ENCODE assay signal across 18 mouse cellular contexts in genomic region chr19:58886467-58886866, GRCm38 (mm10). TPM values are rescaled to one million over a fixed set of nuclear protein-coding genes. Genes with fewer than 3 reads are reported as not detected.
A peak's percentile ranks its signal among the peaks of the same experiment; 100 is the strongest.
DNase-seq lines count a peak whose midpoint lies in the region; ATAC-seq and TF ChIP-seq lines count a peak whose summit lies in the region.
"Had no signal": no experiment of that assay in that cellular context is flagged by ENCODE, and none has a peak within 500 bp of the region (broad histone marks: within the 10 kb centered on the region; RNA-seq: fewer than 3 reads in every experiment).

No protein-coding gene starts in this region.

- no peak overlapping the region for H3K4me2 ChIP-seq in forebrain, postnatal 0 days (ENCODE audit: low read depth)
- H3K4me2 ChIP-seq in liver, embryonic 14.5 days (ENCODE audit: low read depth), result no peak overlapping the region
- no peak overlapping the region for H3K4me2 ChIP-seq in liver, embryonic 11.5 days
- H3K4me2 ChIP-seq in kidney, embryonic 16.5 days (replicated peaks; ENCODE audit: low read depth, low read length), result no peak overlapping the region

- H3K9ac ChIP-seq in forebrain, postnatal 0 days, result no peak overlapping the region
- H3K9ac ChIP-seq in liver, embryonic 14.5 days (replicated peaks), result no peak overlapping the region
- no peak overlapping the region for H3K9ac ChIP-seq in liver, embryonic 11.5 days (ENCODE audit: low read depth, low read length)
- no peak overlapping the region for H3K9ac ChIP-seq in kidney, embryonic 16.5 days (replicated peaks; ENCODE audit: low read length)

- no peak overlapping the region for H3K4me3 ChIP-seq in forebrain, postnatal 0 days (ENCODE audit: low read depth, low read length)
- no peak overlapping the region for H3K4me3 ChIP-seq in forebrain, embryonic 10.5 days
- H3K4me3 ChIP-seq in liver, embryonic 14.5 days (ENCODE audit: insufficient read depth in 1 of 2, low read depth in 2 of 2, low read length in 2 of 2), result no peak overlapping the region
- H3K4me3 ChIP-seq in liver, embryonic 11.5 days (ENCODE audit: low read depth, low read length), result no peak overlapping the region
- H3K4me3 ChIP-seq in bone marrow macrophage, adult 2 months (ENCODE audit: insufficient read depth, low read length), result no peak overlapping the region
- no peak overlapping the region for H3K4me3 ChIP-seq in kidney, embryonic 16.5 days (ENCODE audit: low read length)
- H3K4me3 ChIP-seq: erythroblast, embryonic 14.5 days had no signal

- TF ChIP-seq CTCF in forebrain, postnatal 0 days (IDR thresholded peaks at IDR 0.05; ENCODE audit: low read depth), result peak; percentile 30; the same call in 1 of the 2 replicates
- TF ChIP-seq CTCF in liver, embryonic 14.5 days (IDR thresholded peaks at IDR 0.05; ENCODE audit: low read depth), result peak; percentile 48
- TF ChIP-seq CTCF in bone marrow macrophage, adult 2 months (IDR thresholded peaks at IDR 0.05; ENCODE audit: low read depth, low read length), result peak; percentile 48

- 72% methylated on average over 7 of the region's 7 CpGs for WGBS in forebrain, postnatal 0 days
- WGBS in forebrain, embryonic 10.5 days, result 66% methylated on average over 7 of the region's 7 CpGs
- 47% methylated on average over 7 of the region's 7 CpGs for WGBS in liver, embryonic 14.5 days (ENCODE audit: insufficient replicate concordance)
- WGBS in liver, embryonic 11.5 days, result 60% methylated on average over 7 of the region's 7 CpGs
- WGBS in kidney, embryonic 16.5 days, result 67% methylated on average over 7 of the region's 7 CpGs

- no peak for TF ChIP-seq POLR2A in bone marrow macrophage, adult 2 months (IDR thresholded peaks at IDR 0.05; ENCODE audit: borderline replicate concordance, low read depth, low read length)

- ATAC-seq in forebrain, postnatal 0 days, result no peak
- no peak for ATAC-seq in liver, embryonic 14.5 days (ENCODE audit: insufficient read depth)
- no peak for ATAC-seq in liver, embryonic 11.5 days (replicated peaks; ENCODE audit: low FRiP score)
- no peak for ATAC-seq in kidney, embryonic 16.5 days (ENCODE audit: low FRiP score, low TSS enrichment)
- ATAC-seq: inflammation-experienced regulatory T-cells, adult 6 months had no signal

- no peaks in the 10 kb centered on the region for H3K27me3 ChIP-seq in forebrain, postnatal 0 days (ENCODE audit: insufficient read depth, low read length)
- H3K27me3 ChIP-seq in forebrain, embryonic 10.5 days (ENCODE audit: poor library complexity, severe bottlenecking), result no peaks in the 10 kb centered on the region
- no peaks in the 10 kb centered on the region for H3K27me3 ChIP-seq in liver, embryonic 14.5 days (ENCODE audit: control insufficient read depth, insufficient read depth, low read length)
- H3K27me3 ChIP-seq in liver, embryonic 11.5 days (replicated peaks; ENCODE audit: control insufficient read depth, insufficient read depth, low read length), result no peaks in the 10 kb centered on the region
- H3K27me3 ChIP-seq in kidney, embryonic 16.5 days (ENCODE audit: insufficient read depth, low read length), result no peaks in the 10 kb centered on the region

- H3K27ac ChIP-seq in forebrain, postnatal 0 days (ENCODE audit: low read depth, low read length), result no peak overlapping the region
- H3K27ac ChIP-seq in forebrain, embryonic 10.5 days, result no peak overlapping the region
- H3K27ac ChIP-seq in liver, embryonic 14.5 days, result no peak overlapping the region
- H3K27ac ChIP-seq in liver, embryonic 11.5 days (ENCODE audit: low read depth, low read length), result no peak overlapping the region
- no peak overlapping the region for H3K27ac ChIP-seq in bone marrow macrophage, adult 2 months (ENCODE audit: insufficient read depth, low read depth, low read length)
- H3K27ac ChIP-seq in kidney, embryonic 16.5 days (ENCODE audit: low read length), result no peak overlapping the region

- no peaks in the 10 kb centered on the region for H3K36me3 ChIP-seq in forebrain, postnatal 0 days (ENCODE audit: insufficient read depth)
- H3K36me3 ChIP-seq in forebrain, embryonic 10.5 days (replicated peaks), result no peaks in the 10 kb centered on the region
- no peaks in the 10 kb centered on the region for H3K36me3 ChIP-seq in liver, embryonic 14.5 days (replicated peaks; ENCODE audit: control insufficient read depth, insufficient read depth, low read depth)
- H3K36me3 ChIP-seq in liver, embryonic 11.5 days (ENCODE audit: control insufficient read depth, insufficient read depth, low read length), result no peaks in the 10 kb centered on the region
- H3K36me3 ChIP-seq in kidney, embryonic 16.5 days (ENCODE audit: insufficient read depth, low read length), result no peaks in the 10 kb centered on the region

- H3K9me3 ChIP-seq in forebrain, postnatal 0 days (ENCODE audit: low read length), result no peaks in the 10 kb centered on the region
- no peaks in the 10 kb centered on the region for H3K9me3 ChIP-seq in forebrain, embryonic 10.5 days
- no peaks in the 10 kb centered on the region for H3K9me3 ChIP-seq in liver, embryonic 14.5 days (ENCODE audit: control insufficient read depth, low read length)
- no peaks in the 10 kb centered on the region for H3K9me3 ChIP-seq in liver, embryonic 11.5 days (ENCODE audit: control insufficient read depth, low read length)
- H3K9me3 ChIP-seq in kidney, embryonic 16.5 days (ENCODE audit: low read length), result no peaks in the 10 kb centered on the region

- H3K4me1 ChIP-seq in forebrain, postnatal 0 days (ENCODE audit: insufficient read depth), result no peaks in the 10 kb centered on the region
- 0 out of 2 replicates have a peak, but pooled peaks cover 8% of the 10 kb centered on the region for H3K4me1 ChIP-seq in forebrain, embryonic 10.5 days
- no peaks in the 10 kb centered on the region for H3K4me1 ChIP-seq in liver, embryonic 14.5 days (replicated peaks; ENCODE audit: control insufficient read depth in 2 of 2, insufficient read depth in 2 of 2, low read length in 1 of 2)
- no peaks in the 10 kb centered on the region for H3K4me1 ChIP-seq in liver, embryonic 11.5 days (replicated peaks; ENCODE audit: control insufficient read depth, insufficient read depth, low read length)
- no peaks in the 10 kb centered on the region for H3K4me1 ChIP-seq in bone marrow macrophage, adult 2 months (ENCODE audit: control insufficient read depth, insufficient read depth, low read length)
- H3K4me1 ChIP-seq in kidney, embryonic 16.5 days (ENCODE audit: insufficient read depth, low read length), result peaks cover 9% of the 10 kb centered on the region

- no peak for TF ChIP-seq EP300 in liver, embryonic 14.5 days (IDR thresholded peaks at IDR 0.05; ENCODE audit: low read depth)

- DNase-seq in forebrain, postnatal 0 days, result no peak
- DNase-seq in forebrain, embryonic 10.5 days (ENCODE audit: extremely low spot score, low spot score), result no peak
- no peak for DNase-seq in liver, embryonic 14.5 days (ENCODE audit: low read depth in 3 of 3, low spot score in 3 of 3)
- DNase-seq in liver, embryonic 11.5 days (ENCODE audit: low spot score), result no peak
- peak; percentile 27 to 33 for DNase-seq in B cell, adult 2 months
- DNase-seq in ovary, postnatal 10 days (ENCODE audit: low spot score), result no peak
- DNase-seq: adrenal gland, postnatal 10 days; cerebellum, adult 18-20 months; embryo, embryonic 11 days; heart, adult 11 months; heart, postnatal 10 days; kidney, postnatal 4 days; right cerebral cortex, postnatal 25 days had no signal

RNA-seq across cellular contexts. Expression of gene Eno4, which starts 56.8 kb away (rescaled TPM):
- total RNA-seq in forebrain, postnatal 0 days (2014; rRNA removed), result 0.92 and 2.0 TPM in 2 replicates
- polyA plus RNA-seq in forebrain, postnatal 0 days (2015; fragmentation: Nextera tagmentation; extraction: Ambion mirVana), result 1.0 and 2.0 TPM in 2 replicates
- 1.3 and 1.4 TPM in 2 replicates for polyA plus RNA-seq in forebrain, embryonic 10.5 days (2016; fragmentation: Nextera tagmentation; extraction: Ambion mirVana)
- 0.02 and 0.03 TPM in 2 replicates for polyA plus RNA-seq in liver, embryonic 14.5 days (2012; rRNA removed)
- polyA plus RNA-seq in liver, embryonic 14.5 days (2014; fragmentation: Nextera tagmentation; extraction: Ambion mirVana), result not detected in 2 replicates
- polyA plus RNA-seq in liver, embryonic 11.5 days (2014; fragmentation: Nextera tagmentation; extraction: Ambion mirVana), result 0.25 and 0.49 TPM in 2 replicates
- not detected in 2 replicates for polyA plus RNA-seq in bone marrow macrophage, adult 2 months (2012; ENCODE audit: insufficient read depth, insufficient read length, missing spikeins)
- 0.64 and 0.85 TPM in 2 replicates for polyA plus RNA-seq in kidney, embryonic 16.5 days (2015; fragmentation: Nextera tagmentation; extraction: Ambion mirVana)
- total RNA-seq: neutrophil, adult 5-6 weeks had no signal
- polyA plus RNA-seq: erythroblast, embryonic 14.5 days; inflammation-experienced regulatory T-cells, adult 6 months had no signal

RNA-seq across cellular contexts. Expression of gene Hspa12a, which starts 57.0 kb away (rescaled TPM):
- total RNA-seq in forebrain, postnatal 0 days (2014; rRNA removed), result 53.7 and 75.8 TPM in 2 replicates
- 45.5 and 52.6 TPM in 2 replicates for polyA plus RNA-seq in forebrain, postnatal 0 days (2015; fragmentation: Nextera tagmentation; extraction: Ambion mirVana)
- polyA plus RNA-seq in forebrain, embryonic 10.5 days (2016; fragmentation: Nextera tagmentation; extraction: Ambion mirVana), result 5.7 and 7.2 TPM in 2 replicates
- 0.25 and 0.32 TPM in 2 replicates for polyA plus RNA-seq in liver, embryonic 14.5 days (2012; rRNA removed)
- polyA plus RNA-seq in liver, embryonic 14.5 days (2014; fragmentation: Nextera tagmentation; extraction: Ambion mirVana), result 0.19 and 0.37 TPM in 2 replicates
- polyA plus RNA-seq in liver, embryonic 11.5 days (2014; fragmentation: Nextera tagmentation; extraction: Ambion mirVana), result 1.0 and 1.5 TPM in 2 replicates
- polyA plus RNA-seq in bone marrow macrophage, adult 2 months (2012; ENCODE audit: insufficient read depth, insufficient read length, missing spikeins), result 0.45 TPM in 1 of 2 replicates, not detected in the other
- polyA plus RNA-seq in kidney, embryonic 16.5 days (2015; fragmentation: Nextera tagmentation; extraction: Ambion mirVana), result 18.1 TPM in 2 replicates
- polyA plus RNA-seq: erythroblast, embryonic 14.5 days had no signal

Comparison
In these comparisons a context has a peak if more than half of its experiments do, and no peak if none do; other contexts are left out.
1. DNase-seq: peak in B cell, adult 2 months (2 of 2); none in forebrain, postnatal 0 days (single experiment), forebrain, embryonic 10.5 days (single experiment), liver, embryonic 14.5 days (0 of 3), liver, embryonic 11.5 days (single experiment) and ovary, postnatal 10 days (single experiment).
2. Peak in every context shown above with its lines, with median percentiles within 50 percentile points of each other: CTCF ChIP-seq.